Mouse (Mus musculus) neural tube, embryonic 10.5 days (tissue): ENCODE results near the gene Fam189a2.

Experiments used
- DNase-seq: peaks from one replicate; pipeline ENCODE4 v3.0.0-alpha.2; 2017; ENCODE audit warnings: low spot score; ENCODE audit errors: extremely low spot score

Gene Fam189a2

GRCm38 (mm10) chr19:23972881-23973649 is 57.8 kb downstream of the Fam189a2 start:
- DNase-seq, result no peak

GRCm38 (mm10) chr19:23971391-23971790 is 59.4 kb downstream of the Fam189a2 start:
- DNase-seq, result no peak

- DNase-seq, result no peak
These were observed 60.4 kb downstream of the Fam189a2 start for GRCm38 (mm10) chr19:23970374-23970773.

GRCm38 (mm10) chr19:23968862-23969225 is 62.0 kb downstream of the Fam189a2 start:
- DNase-seq, result no peak

- no peak for DNase-seq
These were observed 62.5 kb downstream of the Fam189a2 start for GRCm38 (mm10) chr19:23968125-23968861.

- DNase-seq, result no peak
These were observed 63.7 kb downstream of the Fam189a2 start for GRCm38 (mm10) chr19:23967156-23967555.

- DNase-seq, result no peak
These were observed 64.4 kb downstream of the Fam189a2 start for GRCm38 (mm10) chr19:23966376-23966775.

GRCm38 (mm10) chr19:23964401-23964910 is 66.4 kb downstream of the Fam189a2 start:
- no peak for DNase-seq

- DNase-seq, result peak; percentile 80
These were observed 69.3 kb downstream of the Fam189a2 start for GRCm38 (mm10) chr19:23961516-23961915.

- DNase-seq, result no peak
These were observed 69.9 kb downstream of the Fam189a2 start for GRCm38 (mm10) chr19:23960831-23961447.

GRCm38 (mm10) chr19:23960275-23960674 is 70.5 kb downstream of the Fam189a2 start:
- no peak for DNase-seq

GRCm38 (mm10) chr19:23959870-23960269 is 70.9 kb downstream of the Fam189a2 start:
- DNase-seq, result no peak

GRCm38 (mm10) chr19:23958925-23959324 is 71.9 kb downstream of the Fam189a2 start:
- DNase-seq, result no peak

- no peak for DNase-seq
These were observed 73.3 kb downstream of the Fam189a2 start for GRCm38 (mm10) chr19:23957563-23957962.

- no peak for DNase-seq
These were observed 74.4 kb downstream of the Fam189a2 start for GRCm38 (mm10) chr19:23956299-23956975.

GRCm38 (mm10) chr19:23955461-23955860 is 75.4 kb downstream of the Fam189a2 start:
- DNase-seq, result no peak

- no peak for DNase-seq
These were observed 82.4 kb downstream of the Fam189a2 start for GRCm38 (mm10) chr19:23948301-23949000.

- no peak for DNase-seq
These were observed 82.9 kb downstream of the Fam189a2 start for GRCm38 (mm10) chr19:23947871-23948270.

- no peak for DNase-seq
These were observed 84.1 kb downstream of the Fam189a2 start for GRCm38 (mm10) chr19:23946751-23947150.

- DNase-seq, result no peak
These were observed 84.7 kb downstream of the Fam189a2 start for GRCm38 (mm10) chr19:23946026-23946685.
